21 mouse cellular contexts compared by ENCODE assay signal in genomic region chr17:89933950-89934349, GRCm38 (mm10). TPM values are rescaled to one million over a fixed set of nuclear protein-coding genes. Genes with fewer than 3 reads are reported as not detected.
DNase-seq lines count a peak whose midpoint lies in the region; ATAC-seq and TF ChIP-seq lines count a peak whose summit lies in the region.
"Had no signal": no experiment of that assay in that cellular context is flagged by ENCODE, and none has a peak within 500 bp of the region (broad histone marks: within the 10 kb centered on the region; RNA-seq: fewer than 3 reads in every experiment).

No protein-coding gene starts in this region.

- no peak for ATAC-seq in embryonic facial prominence, embryonic 14.5 days (ENCODE audit: low read depth)
- ATAC-seq in intestine, postnatal 0 days: peak; percentile 72
- ATAC-seq in heart, embryonic 12.5 days (ENCODE audit: insufficient number of reproducible peaks, low FRiP score): no peak
- ATAC-seq: forebrain, embryonic 16.5 days had no signal

- H3K9ac ChIP-seq in embryonic facial prominence, embryonic 14.5 days (ENCODE audit: low read depth, low read length): no peak overlapping the region
- no peak overlapping the region for H3K9ac ChIP-seq in intestine, postnatal 0 days (ENCODE audit: low read depth, low read length)
- no peak overlapping the region for H3K9ac ChIP-seq in heart, embryonic 12.5 days
- H3K9ac ChIP-seq: hindbrain, embryonic 13.5 days had no signal

- peak; percentile 1 for DNase-seq in embryonic facial prominence, embryonic 14.5 days (ENCODE audit: low spot score)
- DNase-seq in embryonic facial prominence, embryonic 10.5 days (ENCODE audit: low spot score): no peak
- DNase-seq in ES-CJ7 (ENCODE audit: low read depth, low spot score) (peak; percentile 98), WW6 (ENCODE audit: low read depth, low spot score) (peak; percentile 16)
- DNase-seq in gastrocnemius, adult 8-10 months (ENCODE audit: low spot score in 2 of 2): no peak
- no peak for DNase-seq in ovary, postnatal 14 days (ENCODE audit: low spot score)
- DNase-seq: adrenal gland, adult 8-10 months; adrenal gland, postnatal 36 days; cerebellum, adult 2 months; cerebellum, postnatal 14 days; gastrocnemius, postnatal 25 days; heart, adult 11 months; heart, postnatal 10 days; heart, postnatal 4 days; kidney, adult 11 months; kidney, adult 9 months had no signal

- no peak overlapping the region for H3K4me2 ChIP-seq in embryonic facial prominence, embryonic 14.5 days (ENCODE audit: low read depth, low read length)
- no peak overlapping the region for H3K4me2 ChIP-seq in intestine, postnatal 0 days (replicated peaks; ENCODE audit: low read depth)
- no peak overlapping the region for H3K4me2 ChIP-seq in heart, embryonic 12.5 days
- H3K4me2 ChIP-seq: hindbrain, embryonic 13.5 days had no signal

- H3K27ac ChIP-seq in embryonic facial prominence, embryonic 14.5 days (replicated peaks; ENCODE audit: low read depth, low read length): no peak overlapping the region
- H3K27ac ChIP-seq in embryonic facial prominence, embryonic 10.5 days (replicated peaks): no peak overlapping the region
- no peak overlapping the region for H3K27ac ChIP-seq in intestine, postnatal 0 days (ENCODE audit: low read depth, low read length)
- H3K27ac ChIP-seq in heart, embryonic 12.5 days (ENCODE audit: poor library complexity, severe bottlenecking): no peak overlapping the region
- H3K27ac ChIP-seq: hindbrain, embryonic 13.5 days had no signal

- no peaks in the 10 kb centered on the region for H3K27me3 ChIP-seq in embryonic facial prominence, embryonic 14.5 days (replicated peaks; ENCODE audit: control insufficient read depth, insufficient read depth, low read length)
- no peaks in the 10 kb centered on the region for H3K27me3 ChIP-seq in embryonic facial prominence, embryonic 10.5 days (replicated peaks; ENCODE audit: low read depth, poor library complexity, severe bottlenecking)
- H3K27me3 ChIP-seq in intestine, postnatal 0 days (replicated peaks; ENCODE audit: control insufficient read depth, insufficient read depth, low read length): no peaks in the 10 kb centered on the region
- H3K27me3 ChIP-seq in heart, embryonic 12.5 days (replicated peaks): no peaks in the 10 kb centered on the region
- H3K27me3 ChIP-seq: CH12.LX; hindbrain, embryonic 13.5 days had no signal

- no peaks in the 10 kb centered on the region for H3K9me3 ChIP-seq in embryonic facial prominence, embryonic 14.5 days (ENCODE audit: control insufficient read depth, low read length)
- H3K9me3 ChIP-seq in embryonic facial prominence, embryonic 10.5 days: no peaks in the 10 kb centered on the region
- H3K9me3 ChIP-seq in intestine, postnatal 0 days (ENCODE audit: control insufficient read depth): no peaks in the 10 kb centered on the region
- no peaks in the 10 kb centered on the region for H3K9me3 ChIP-seq in heart, embryonic 12.5 days (replicated peaks)
- H3K9me3 ChIP-seq: hindbrain, embryonic 13.5 days had no signal

- no peaks in the 10 kb centered on the region for H3K4me1 ChIP-seq in embryonic facial prominence, embryonic 14.5 days (ENCODE audit: control insufficient read depth, insufficient read depth, low read length)
- H3K4me1 ChIP-seq in embryonic facial prominence, embryonic 10.5 days: no peaks in the 10 kb centered on the region
- H3K4me1 ChIP-seq in intestine, postnatal 0 days (replicated peaks; ENCODE audit: control insufficient read depth, insufficient read depth, low read length): no peaks in the 10 kb centered on the region
- no peaks in the 10 kb centered on the region for H3K4me1 ChIP-seq in heart, embryonic 12.5 days (replicated peaks)
- H3K4me1 ChIP-seq: hindbrain, embryonic 13.5 days had no signal

- H3K4me3 ChIP-seq in embryonic facial prominence, embryonic 14.5 days (ENCODE audit: low read depth, low read length): no peak overlapping the region
- H3K4me3 ChIP-seq in embryonic facial prominence, embryonic 10.5 days: no peak overlapping the region
- no peak overlapping the region for H3K4me3 ChIP-seq in intestine, postnatal 0 days (ENCODE audit: low read depth, low read length)
- no peak overlapping the region for H3K4me3 ChIP-seq in heart, embryonic 12.5 days
- H3K4me3 ChIP-seq: hindbrain, embryonic 13.5 days had no signal

- H3K36me3 ChIP-seq in embryonic facial prominence, embryonic 14.5 days (ENCODE audit: control insufficient read depth, insufficient read depth, low read length): no peaks in the 10 kb centered on the region
- no peaks in the 10 kb centered on the region for H3K36me3 ChIP-seq in embryonic facial prominence, embryonic 10.5 days (replicated peaks)
- H3K36me3 ChIP-seq in intestine, postnatal 0 days (ENCODE audit: control insufficient read depth, insufficient read depth): no peaks in the 10 kb centered on the region
- no peaks in the 10 kb centered on the region for H3K36me3 ChIP-seq in heart, embryonic 12.5 days
- H3K36me3 ChIP-seq: hindbrain, embryonic 13.5 days had no signal

- TF ChIP-seq CTCF in intestine, postnatal 0 days (IDR thresholded peaks at IDR 0.05; ENCODE audit: low read depth): no peak

- 70% methylated on average over 2 of the region's 2 CpGs for WGBS in embryonic facial prominence, embryonic 14.5 days
- 35% methylated on average over 1 of the region's 2 CpGs for WGBS in embryonic facial prominence, embryonic 10.5 days
- WGBS in intestine, postnatal 0 days: 75% methylated on average over 2 of the region's 2 CpGs
- 77% methylated on average over 2 of the region's 2 CpGs for WGBS in heart, embryonic 12.5 days

RNA-seq across cellular contexts. Expression of gene Gm10184, which starts 23.7 kb away (rescaled TPM):
- polyA plus RNA-seq in embryonic facial prominence, embryonic 14.5 days (2014; fragmentation: Nextera tagmentation; extraction: Ambion mirVana): 40.8 and 47.2 TPM in 2 replicates
- polyA plus RNA-seq in embryonic facial prominence, embryonic 10.5 days (2016; fragmentation: Nextera tagmentation; extraction: Ambion mirVana): 77.5 and 88.6 TPM in 2 replicates
- 17.2 and 24.8 TPM in 2 replicates for polyA plus RNA-seq in intestine, postnatal 0 days (2015; fragmentation: Nextera tagmentation; extraction: Ambion mirVana)
- total RNA-seq in gastrocnemius, adult 8-10 months (2022): 1 to 10 TPM; 2.0 to 8.4 (median 3.3) TPM
- 44.7 and 53.8 TPM in 2 replicates for polyA plus RNA-seq in heart, embryonic 12.5 days (2016; fragmentation: Nextera tagmentation; extraction: Ambion mirVana)

Comparison
In these comparisons a context has a peak if more than half of its experiments do, and no peak if none do; other contexts are left out.
1. DNase-seq: peak in embryonic facial prominence, embryonic 14.5 days (single experiment), ES-CJ7 (single experiment) and WW6 (single experiment); none in embryonic facial prominence, embryonic 10.5 days (single experiment), gastrocnemius, adult 8-10 months (0 of 2) and ovary, postnatal 14 days (single experiment).